Mouse (Mus musculus) cerebellum, adult 2 months (tissue): ENCODE measurements around the gene Sf3b3. TPM values are rescaled to one million over a fixed set of nuclear protein-coding genes. Genes with fewer than 3 reads are reported as not detected.

ENCODE experiments used
- DNase-seq, 2 experiments: peaks; one replicate each; pipeline ENCODE4 v3.0.0; 2021
- H3K27ac ChIP-seq: fragments of 200-500 bp; 2 replicates; pipeline ENCODE4 v1.5.1; 2012; ENCODE audit warnings: low read length, control low read depth, inconsistent platforms; ENCODE audit not compliant: insufficient read depth
- H3K27me3 ChIP-seq: fragments of 200-500 bp; 2 replicates; pipeline ENCODE4 v1.6.1; 2012; ENCODE audit warnings: inconsistent platforms, mild to moderate bottlenecking, low read length, moderate library complexity; ENCODE audit not compliant: control insufficient read depth, insufficient read depth
- H3K4me1 ChIP-seq: fragments of 200-500 bp; 2 replicates; pipeline ENCODE4 v1.6.1; 2011; ENCODE audit warnings: low read length; ENCODE audit not compliant: control insufficient read depth, insufficient read depth
- H3K4me3 ChIP-seq: fragments of 200-500 bp; replicated peaks from 2 replicates; pipeline ENCODE3; 2011; ENCODE audit warnings: mild to moderate bottlenecking, low read depth, low read length, control low read depth; ENCODE audit not compliant: insufficient read depth
- CTCF ChIP-seq: fragments of 200-500 bp; IDR thresholded peaks from 2 replicates; pipeline ENCODE4 v1.5.1; 2011; ENCODE audit warnings: low read depth, mild to moderate bottlenecking, control low read depth, low read length, moderate library complexity, borderline replicate concordance; ENCODE audit not compliant: insufficient read depth
- POLR2A ChIP-seq: fragments of 200-500 bp; IDR thresholded peaks from 2 replicates; pipeline ENCODE4 v1.6.1; 2011; ENCODE audit warnings: low read length, control low read depth, borderline replicate concordance; ENCODE audit not compliant: insufficient read depth
- WGBS: fragments of 180-500 bp; shearing (Covaris S2); methylation state at CpG from one replicate; pipeline ENCODE4 v1.1.7; 2018; 5-methylcytosine and 5-hydroxymethylcytosine counted together
- polyA plus RNA-seq: library from polyadenylated mRNA; depleted of rRNA; stranded (reverse); fragments of >200 nt; gene quantifications from 2 replicates; pipeline ENCODE4 v1.2.3, GENCODE M21; 2012

Sf3b3 gene
- polyA plus RNA-seq, 1 experiment: 44.5 TPM

DNA sequence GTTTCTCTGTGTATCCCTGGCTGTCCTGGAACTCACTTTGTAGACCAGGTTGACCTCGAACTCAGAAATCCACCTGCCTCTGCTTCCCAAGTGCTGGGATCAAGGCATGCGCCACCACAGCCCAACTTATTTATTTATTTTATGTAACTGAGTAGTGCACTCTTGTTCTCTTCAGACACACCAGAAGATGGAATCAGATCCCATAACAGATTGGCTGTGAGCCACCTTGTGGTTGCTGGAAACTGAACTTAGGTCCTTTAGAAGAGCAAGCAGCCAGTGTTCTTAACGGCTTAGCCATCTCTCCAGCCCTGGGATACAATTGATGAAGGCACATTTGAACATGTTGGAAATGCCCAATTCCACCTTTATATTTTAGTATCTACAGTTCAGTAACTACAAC lies 28.0 kb downstream of the Sf3b3 start:
- Histone ChIP-seq H3K27me3 (no peaks in the 10 kb centered on the region), H3K27ac (no peak overlapping the region), H3K4me1 (no peaks in the 10 kb centered on the region), H3K4me3 (no peak overlapping the region)
- no peak for TF ChIP-seq CTCF
- no peak for TF ChIP-seq POLR2A
- 81% methylated on average over 3 of the region's 3 CpGs for WGBS
- DNase-seq: no peak

DNA sequence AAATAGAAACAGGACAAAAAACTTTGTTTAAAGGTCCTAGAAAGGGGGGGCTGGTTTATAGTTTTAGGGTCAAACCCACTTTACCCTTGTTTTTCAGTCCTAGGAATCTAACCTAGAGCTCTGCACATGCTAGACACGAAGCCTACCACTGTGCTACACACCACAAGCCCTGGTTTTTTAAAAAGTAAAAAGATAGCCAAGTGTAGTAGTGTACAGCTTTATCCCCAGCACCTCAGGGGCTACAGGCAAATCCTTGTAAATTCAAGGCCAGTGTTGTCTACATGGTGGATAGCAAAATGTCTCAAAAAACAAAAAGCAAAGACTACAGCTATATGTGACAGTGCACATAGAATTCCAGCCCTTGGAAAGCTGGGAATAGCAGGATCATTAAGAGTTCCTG lies 29.6 kb downstream of the Sf3b3 start:
- Histone ChIP-seq H3K4me3 (no peak overlapping the region), H3K27me3 (no peaks in the 10 kb centered on the region), H3K27ac (no peak overlapping the region), H3K4me1 (no peaks in the 10 kb centered on the region)
- DNase-seq: no peak
- 89% methylated on average over 1 of the region's 1 CpGs for WGBS
- TF ChIP-seq POLR2A (no peak), CTCF (no peak)

DNA sequence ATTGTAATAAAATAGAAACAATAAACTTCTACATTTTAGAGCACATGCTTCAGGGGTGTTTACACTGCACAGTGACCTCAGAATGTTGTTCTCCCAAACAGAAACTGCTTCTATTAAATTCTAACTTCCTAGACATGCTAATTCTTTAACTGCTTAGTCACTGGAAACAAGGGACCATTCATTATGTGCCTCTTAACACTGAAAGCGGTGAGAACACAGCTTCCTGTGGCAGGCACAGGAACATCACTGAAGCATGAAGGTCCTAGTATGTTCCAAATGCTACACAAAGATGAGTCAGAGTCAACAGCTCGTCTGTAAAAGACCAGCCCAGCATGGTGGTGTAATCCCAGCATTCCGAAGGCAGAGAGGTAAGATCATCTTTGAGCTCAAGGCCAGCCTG lies 31.3 kb downstream of the Sf3b3 start:
- no peak overlapping the region for H3K4me3 ChIP-seq
- H3K27ac ChIP-seq: no peak overlapping the region
- no peaks in the 10 kb centered on the region for H3K27me3 ChIP-seq
- no peaks in the 10 kb centered on the region for H3K4me1 ChIP-seq
- WGBS: 57% methylated on average over 3 of the region's 3 CpGs
- no peak for DNase-seq
- TF ChIP-seq CTCF: no peak
- no peak for TF ChIP-seq POLR2A

DNA sequence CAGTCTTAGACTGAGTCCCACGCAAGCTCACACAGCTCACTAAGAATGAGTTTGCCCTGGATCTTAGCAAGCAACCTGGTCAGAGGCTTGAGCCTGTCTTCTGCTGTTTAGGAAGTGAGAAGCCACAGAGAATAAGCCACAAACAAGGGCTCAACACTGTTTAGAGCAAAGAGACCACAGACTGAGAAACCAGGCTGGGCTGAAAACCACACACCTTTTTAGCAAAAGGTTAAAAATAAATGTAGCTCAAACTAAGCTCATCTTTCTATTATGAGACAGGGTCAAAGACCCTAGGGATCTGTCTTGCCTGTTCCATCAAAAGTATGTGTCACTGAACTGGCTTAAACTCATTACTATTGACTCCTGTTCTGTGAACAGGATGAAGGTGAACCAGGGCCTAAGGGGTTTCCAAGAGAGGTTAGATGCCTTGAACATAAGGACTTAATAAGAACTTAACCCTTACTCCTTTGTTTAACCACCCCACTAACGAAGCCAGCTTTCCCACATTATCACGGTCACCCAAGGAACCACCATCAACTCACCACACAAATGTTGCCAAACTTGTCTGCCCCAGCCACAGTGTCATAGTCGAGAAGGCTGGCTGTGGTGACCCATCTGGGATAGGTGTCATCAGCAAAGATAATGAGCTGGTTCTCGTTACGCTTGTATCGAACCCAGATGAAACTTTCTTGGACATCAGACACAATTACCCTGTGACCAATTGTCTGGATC lies 33.3 kb downstream of the Sf3b3 start:
- whole genome bisulfite sequencing: 90% methylated on average over 7 of the region's 7 CpGs
- no peak for DNase-seq
- H3K27ac ChIP-seq: no peak overlapping the region
- TF ChIP-seq CTCF (no peak), POLR2A (no peak)
- no peaks in the 10 kb centered on the region for H3K4me1 ChIP-seq
- no peak overlapping the region for H3K4me3 ChIP-seq
- H3K27me3 ChIP-seq: no peaks in the 10 kb centered on the region

DNA sequence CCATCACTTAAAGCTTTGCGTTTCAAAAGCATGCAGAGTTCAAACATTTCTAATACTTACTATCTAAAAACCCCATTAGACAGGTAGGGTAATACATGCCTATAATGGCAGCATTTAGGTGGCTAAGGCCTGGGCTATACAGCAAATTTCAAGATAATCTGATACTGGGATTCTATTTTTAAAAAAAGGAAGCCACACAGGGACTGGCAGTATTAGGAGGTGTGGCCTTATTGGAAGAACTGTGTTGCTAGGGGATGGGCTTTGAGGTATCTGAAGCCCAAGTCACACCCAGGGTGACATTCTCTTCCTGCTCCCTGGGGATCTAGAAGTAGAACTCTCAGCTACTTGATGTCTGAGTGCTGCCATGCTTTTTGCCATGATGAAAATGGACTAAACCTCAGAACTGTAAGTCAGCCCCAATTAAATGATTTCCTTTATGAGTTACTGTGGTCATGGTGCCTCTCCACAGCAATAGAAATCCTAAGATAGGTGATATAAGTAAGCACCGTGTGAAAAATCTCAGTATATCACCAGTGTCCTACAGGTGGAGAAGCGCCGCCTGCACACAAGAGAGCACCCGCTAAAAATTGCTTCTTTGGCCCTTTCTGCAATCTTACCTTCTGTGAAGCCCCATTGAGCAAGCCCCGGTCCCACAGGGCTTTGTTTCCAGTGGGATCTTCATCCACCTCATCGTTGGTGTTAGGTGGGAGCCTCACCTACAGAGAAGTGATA lies 34.1 kb downstream of the Sf3b3 start:
- Histone ChIP-seq H3K27ac (no peak overlapping the region), H3K4me3 (no peak overlapping the region), H3K27me3 (no peaks in the 10 kb centered on the region), H3K4me1 (no peaks in the 10 kb centered on the region)
- DNase-seq: no peak
- WGBS: 95% methylated on average over 7 of the region's 7 CpGs
- TF ChIP-seq POLR2A: no peak
- TF ChIP-seq CTCF: no peak

DNA sequence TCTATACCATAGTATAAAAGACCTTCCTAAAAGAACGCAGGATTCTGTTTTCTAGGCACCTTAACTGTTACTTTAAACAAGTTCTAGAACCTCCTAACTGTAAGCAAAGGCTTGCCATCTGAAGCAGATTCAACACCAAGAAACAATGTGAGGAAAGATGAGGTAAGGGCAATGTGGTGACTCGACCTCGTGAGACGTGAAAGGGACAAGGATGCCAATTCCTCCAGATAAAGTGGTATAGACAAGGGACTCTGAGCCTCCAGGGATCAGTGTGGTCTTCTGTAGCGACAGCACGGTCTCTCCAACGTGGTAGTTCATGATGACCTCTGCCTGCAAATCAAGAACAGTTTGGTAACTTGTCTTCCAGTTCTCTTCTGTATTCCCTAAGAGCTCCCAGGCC lies 34.8 kb downstream of the Sf3b3 start:
- Histone ChIP-seq H3K4me1 (no peaks in the 10 kb centered on the region), H3K4me3 (no peak overlapping the region), H3K27me3 (no peaks in the 10 kb centered on the region), H3K27ac (no peak overlapping the region)
- TF ChIP-seq CTCF (no peak), POLR2A (no peak)
- DNase-seq: no peak
- 92% methylated on average over 7 of the region's 7 CpGs for WGBS

DNA sequence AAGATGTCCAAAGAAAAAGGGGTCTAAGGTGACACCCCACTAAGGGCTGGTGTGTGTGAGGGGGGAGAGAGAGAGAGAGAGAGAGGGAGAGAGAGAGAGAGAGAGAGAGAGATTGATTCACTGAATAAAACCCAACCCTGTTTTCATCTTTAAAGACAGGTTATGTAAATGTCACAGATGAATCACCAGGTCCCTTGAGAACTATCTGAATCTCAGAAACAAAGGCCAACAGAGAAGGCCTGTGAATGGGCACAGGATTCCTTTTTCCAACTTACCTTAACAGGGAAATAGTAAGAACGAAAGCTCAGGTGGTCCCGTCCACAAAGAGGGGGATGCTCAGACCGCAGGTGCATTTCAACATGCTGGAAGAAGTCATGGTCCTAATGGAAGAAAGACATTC lies 35.5 kb downstream of the Sf3b3 start:
- 96% methylated on average over 3 of the region's 3 CpGs for WGBS
- no peak for DNase-seq
- TF ChIP-seq CTCF (no peak), POLR2A (no peak)

DNA sequence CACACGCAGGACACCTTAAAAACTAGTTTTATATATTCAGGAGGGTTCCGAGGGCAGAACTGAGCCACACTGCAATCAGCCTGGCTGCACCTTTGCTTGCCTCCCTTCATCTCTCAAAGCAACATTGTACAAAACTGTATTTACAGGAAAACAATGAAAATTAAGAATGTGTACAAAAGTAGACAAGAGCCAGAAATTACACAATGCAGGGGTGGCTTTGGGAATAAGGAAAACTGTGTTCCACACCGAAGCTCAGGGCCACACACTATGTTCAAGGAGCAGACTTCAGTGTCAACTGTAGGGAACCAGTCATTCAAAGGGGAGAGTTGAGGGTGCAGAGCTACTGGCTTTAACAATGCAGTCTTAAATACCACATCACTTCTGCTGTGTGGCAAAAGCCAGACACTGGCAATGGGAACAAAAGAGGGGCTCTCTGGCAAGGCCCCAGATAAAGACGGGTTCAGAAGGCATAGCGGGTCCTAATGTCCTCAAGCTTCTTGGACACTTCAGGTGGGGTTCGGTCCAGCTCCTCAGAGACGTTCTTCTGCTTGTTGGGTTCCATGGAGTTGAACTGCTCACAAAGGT lies 36.0 kb downstream of the Sf3b3 start:
- no peak overlapping the region for H3K27ac ChIP-seq
- no peaks in the 10 kb centered on the region for H3K4me1 ChIP-seq
- DNase-seq: no peak
- 82% methylated on average over 7 of the region's 7 CpGs for WGBS
- TF ChIP-seq CTCF (no peak), POLR2A (no peak)
- H3K27me3 ChIP-seq: no peaks in the 10 kb centered on the region
- H3K4me3 ChIP-seq: no peak overlapping the region

More for the DNA sequence above, 35.5 kb downstream of the Sf3b3 start:
- no peaks in the 10 kb centered on the region for H3K4me1 ChIP-seq
- H3K27ac ChIP-seq: no peak overlapping the region
- H3K27me3 ChIP-seq: no peaks in the 10 kb centered on the region
- no peak overlapping the region for H3K4me3 ChIP-seq
